Mouse (Mus musculus) brain, embryonic 18.5 days (tissue): Measurements from ENCODE around the gene Apaf1.

Experiments used
- DNase-seq: peaks from one replicate; pipeline ENCODE4 v3.0.0-alpha.2; 2012; ENCODE audit warnings: low read depth, low spot score

Gene Apaf1

DNA sequence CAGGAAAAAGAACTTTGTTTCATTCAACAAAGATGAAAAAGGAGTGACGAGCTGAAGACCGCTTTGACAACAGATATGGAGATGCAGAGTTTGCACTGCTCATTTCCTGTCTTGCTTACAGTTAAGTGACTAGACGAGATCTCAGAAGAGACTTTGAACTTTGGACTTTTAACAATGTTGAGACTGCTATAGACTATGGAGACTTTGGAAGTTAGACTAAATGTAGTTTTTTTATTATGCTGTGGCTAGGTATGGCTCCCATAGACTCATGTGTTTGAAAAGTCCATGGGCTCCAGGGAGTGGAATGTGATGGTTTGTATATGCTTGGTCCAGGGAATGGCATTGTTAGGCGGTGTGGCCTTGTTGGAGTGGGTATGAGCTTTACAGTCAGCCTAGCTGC lies 100.8 kb downstream of the Apaf1 start:
- DNase-seq, result no peak

GRCm38 (mm10) chr10:90974491-90974890 lies 108.1 kb downstream of the Apaf1 start:
- no peak for DNase-seq

DNA sequence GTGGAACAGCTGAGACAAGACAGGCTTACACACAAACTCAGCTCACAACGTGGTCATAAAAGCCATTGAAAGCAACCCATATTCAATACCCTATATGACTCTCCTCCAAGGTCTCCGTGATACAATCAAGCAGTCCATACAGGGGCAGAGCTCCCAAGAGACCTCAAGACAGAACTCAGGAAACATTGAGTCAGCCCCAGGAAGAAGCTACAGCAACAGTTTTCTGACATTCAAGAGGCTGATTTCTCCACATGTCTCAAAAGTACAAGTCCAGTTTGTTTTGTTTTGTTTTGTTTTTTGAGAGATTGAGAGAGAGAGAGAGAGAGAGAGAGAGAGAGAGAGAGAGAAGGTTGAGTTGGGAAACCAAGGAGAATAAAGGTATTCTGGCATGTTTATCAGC lies 108.5 kb downstream of the Apaf1 start:
- no peak for DNase-seq

GRCm38 (mm10) chr10:90970560-90970959 lies 112.0 kb downstream of the Apaf1 start:
- no peak for DNase-seq

GRCm38 (mm10) chr10:90969355-90970174 lies 113.0 kb downstream of the Apaf1 start:
- no peak for DNase-seq

DNA sequence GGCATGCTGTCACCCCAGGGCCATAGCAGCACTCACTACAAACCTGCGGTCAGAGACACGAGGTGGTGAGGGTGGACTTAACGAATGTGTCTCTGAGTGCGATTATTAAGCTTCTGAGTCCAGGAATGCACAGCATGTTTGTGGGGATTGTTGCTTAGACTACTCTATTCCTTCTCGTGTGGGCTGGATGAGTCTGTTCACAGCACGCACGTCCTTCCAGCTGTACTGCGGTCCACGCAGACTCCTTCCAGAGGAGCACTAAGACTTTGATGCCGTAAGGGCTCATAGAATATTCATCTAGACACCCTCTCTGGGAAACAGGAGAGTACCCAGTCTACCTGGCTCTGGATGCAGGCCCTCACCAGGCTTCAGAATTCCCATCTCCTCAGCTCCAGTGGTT lies 114.3 kb downstream of the Apaf1 start:
- no peak for DNase-seq

DNA sequence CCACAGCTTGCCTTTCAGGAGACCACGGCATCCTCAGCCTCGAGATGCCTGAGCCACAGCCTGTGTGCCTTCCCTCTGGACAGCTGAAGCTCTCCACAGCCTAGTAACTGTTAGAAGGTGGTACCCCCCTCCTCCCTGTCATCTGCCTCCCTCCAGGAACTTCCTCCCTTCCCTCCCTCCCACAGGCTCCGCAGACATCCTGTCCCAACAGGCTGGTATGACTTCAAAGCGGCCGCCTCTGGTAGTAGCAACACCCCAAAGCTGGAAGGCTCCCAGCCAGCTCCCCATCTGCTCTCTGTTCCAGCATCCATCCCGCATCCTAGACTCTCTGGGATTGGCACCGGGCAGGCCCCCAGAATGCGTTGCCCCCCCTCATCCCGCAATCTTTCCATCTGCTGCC lies 115.7 kb downstream of the Apaf1 start:
- no peak for DNase-seq

- no peak for DNase-seq
Observed at GRCm38 (mm10) chr10:90965671-90966315, 116.8 kb downstream of the Apaf1 start.

DNA sequence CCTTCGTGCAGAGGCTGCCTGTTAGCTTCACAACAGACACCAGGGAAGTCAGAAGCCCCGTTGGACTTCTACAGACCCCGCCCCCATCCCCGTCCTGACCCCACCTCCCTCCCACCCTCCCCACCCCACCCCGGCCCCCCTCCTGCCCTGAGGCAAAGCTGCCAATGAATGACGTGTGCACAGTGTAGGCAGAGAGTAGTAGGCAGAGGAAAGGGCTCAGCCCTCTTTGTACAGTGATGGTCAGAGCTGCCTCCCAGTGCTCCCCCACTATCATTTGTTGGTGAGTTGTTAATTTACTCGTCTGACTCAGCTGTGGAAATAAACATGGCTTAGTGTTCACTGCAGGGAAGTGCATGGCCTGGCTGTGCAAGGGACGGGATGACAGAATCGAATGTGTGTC lies 118.1 kb downstream of the Apaf1 start:
- DNase-seq, result no peak

DNA sequence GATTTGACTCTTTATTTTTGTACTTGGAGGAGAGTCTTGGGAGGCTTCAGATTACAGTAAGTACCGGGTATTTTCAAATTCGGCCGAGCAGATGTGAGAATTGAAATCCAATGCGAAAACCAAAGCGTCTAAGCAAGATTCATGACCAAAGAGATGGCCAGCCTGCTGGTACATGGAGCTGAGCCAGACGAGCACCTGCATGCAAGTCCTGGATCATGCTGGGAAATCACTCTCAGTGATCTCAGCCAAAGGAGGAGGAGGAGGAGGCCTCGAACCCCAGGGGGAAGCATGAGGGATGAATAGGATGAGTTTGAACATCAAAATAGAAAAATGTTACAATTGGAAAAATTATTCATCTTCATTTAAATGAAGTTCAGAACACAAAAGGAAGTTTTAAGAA lies 122.2 kb downstream of the Apaf1 start:
- no peak for DNase-seq

DNA sequence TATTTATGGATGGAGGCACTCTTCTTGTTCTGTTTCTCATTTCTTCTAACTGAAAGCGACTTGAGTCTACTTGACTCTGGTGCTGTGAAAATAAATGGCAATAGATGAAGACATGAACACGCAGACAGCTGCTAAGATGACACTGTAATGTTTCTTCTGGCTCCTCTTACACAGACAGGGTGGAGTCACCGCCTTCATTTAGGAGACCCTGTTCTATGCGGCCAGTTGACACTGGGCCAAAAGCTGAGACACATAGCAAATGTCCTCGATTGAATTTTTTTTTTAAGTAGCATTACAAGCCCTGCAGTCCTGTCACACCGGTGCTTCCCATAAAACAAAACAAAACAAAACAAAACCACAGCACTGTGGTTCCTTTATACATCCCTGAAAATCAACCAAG lies 128.7 kb downstream of the Apaf1 start:
- no peak for DNase-seq

DNA sequence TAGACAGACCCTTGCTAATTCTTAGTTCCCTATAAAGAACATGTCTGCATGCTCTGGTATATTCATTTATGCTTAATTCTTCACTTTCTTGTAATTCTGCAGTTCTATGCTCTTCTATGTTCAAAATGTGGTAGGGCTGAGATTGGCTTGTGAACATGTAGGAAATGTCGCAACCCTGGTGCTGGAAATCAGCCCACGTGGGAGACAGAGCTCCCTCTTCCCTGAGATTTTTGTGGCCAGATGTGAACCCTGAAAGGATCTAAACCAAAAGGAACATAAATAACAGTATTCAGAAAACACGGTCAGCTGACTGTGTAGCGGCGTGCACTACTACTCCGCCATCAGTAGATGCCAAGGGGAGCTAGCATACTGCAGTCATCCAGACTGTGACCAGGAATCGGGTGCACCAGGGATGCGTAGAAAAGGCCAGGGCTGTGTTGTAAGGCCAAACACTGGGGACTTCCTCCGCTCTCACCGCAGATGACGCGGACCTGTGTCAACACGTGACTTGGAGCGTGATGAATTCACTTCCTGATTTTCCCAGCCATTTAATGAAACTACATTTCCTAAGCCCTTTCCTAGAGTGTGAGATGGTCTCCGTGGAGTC lies 129.4 kb downstream of the Apaf1 start:
- no peak for DNase-seq

- DNase-seq, result no peak
Observed at GRCm38 (mm10) chr10:90947608-90948373, 134.8 kb downstream of the Apaf1 start.

GRCm38 (mm10) chr10:90947043-90947442 lies 135.5 kb downstream of the Apaf1 start:
- DNase-seq, result no peak

DNA sequence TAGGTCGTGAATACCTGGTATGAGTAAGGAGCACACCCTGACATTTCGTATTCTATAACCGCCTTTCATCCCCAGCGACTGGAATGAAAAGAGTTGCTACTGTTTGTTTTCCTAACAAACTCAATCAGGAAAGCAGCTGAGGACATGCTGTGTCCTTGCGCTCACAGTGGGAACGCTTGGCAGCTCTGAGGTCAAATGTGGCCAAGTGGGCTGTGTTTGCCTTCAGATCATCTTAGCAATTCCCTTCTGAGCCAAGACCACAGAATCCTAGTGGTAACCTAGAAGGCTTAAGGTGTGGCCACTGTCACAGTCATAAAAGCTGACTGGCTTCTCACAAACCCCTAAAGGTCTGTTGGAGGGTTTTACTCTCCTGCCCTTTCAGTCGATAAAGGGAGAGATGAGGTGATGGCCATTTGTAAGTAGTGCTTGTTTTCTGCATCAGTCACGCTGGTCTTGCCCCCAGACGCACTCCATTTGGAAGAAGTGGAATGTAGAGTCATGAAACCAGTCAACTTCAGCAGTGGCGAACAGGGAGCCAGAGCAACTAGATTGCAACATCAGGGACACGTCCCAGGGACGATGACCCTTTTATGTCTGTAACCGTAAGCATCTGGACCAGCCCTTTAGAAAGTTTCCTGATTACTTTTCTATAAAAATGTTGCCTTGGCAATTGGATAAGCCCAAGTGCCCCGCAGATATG lies 140.4 kb downstream of the Apaf1 start:
- no peak for DNase-seq

DNA sequence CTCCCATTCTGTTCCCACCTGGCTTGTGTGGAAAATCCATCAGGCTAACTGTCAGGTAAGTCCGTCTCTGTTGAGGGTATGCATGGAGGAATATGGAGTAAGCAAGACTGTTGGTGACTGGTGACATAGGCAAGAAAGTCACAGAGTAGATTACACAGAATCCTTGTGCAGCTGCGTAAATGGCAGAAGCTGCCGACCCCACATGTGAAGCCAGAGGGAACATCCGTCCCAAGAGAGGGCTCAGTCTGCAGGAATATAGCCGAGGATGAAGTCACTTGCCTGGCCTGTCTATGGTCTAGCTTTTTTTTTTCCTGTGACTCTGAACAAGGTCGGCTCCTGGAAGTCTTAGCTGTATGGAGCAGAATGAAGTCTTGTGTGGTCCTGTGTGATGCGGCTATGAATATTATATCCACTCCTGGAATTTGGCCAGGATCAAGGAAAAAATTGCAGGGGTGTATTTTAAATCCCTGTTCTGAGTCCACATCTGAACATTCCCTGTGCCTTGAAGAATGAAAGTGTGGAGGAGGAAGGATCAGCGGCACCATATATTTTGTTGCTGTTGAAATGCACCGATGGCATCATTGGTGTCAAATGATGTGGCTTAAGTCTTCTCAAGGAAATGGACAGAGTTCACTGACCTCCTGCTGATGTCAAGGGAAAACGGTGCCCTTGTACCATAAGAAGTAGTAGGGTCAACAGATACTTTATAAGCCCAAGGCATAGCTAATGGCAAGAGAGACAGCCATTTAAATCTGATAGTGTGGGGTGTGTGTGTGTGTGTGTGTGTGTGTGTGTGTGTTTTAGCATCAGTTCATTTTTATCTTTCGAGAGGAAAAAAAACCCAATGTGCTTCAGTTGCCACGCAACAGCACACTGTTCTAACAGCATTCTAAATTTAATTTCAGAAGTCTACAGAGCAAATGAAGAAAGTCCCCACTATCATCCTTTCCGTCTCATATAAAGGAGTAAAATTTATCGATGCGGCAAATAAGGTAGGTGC lies 141.7 kb downstream of the Apaf1 start:
- DNase-seq, result no peak
